Mouse (Mus musculus) Patski (cell line): Measurements from ENCODE around the gene Arl15. TPM values are rescaled to one million over a fixed set of nuclear protein-coding genes. Genes with fewer than 3 reads are reported as not detected.

Source experiments
- ATAC-seq: fragments of 100-300 bp; one replicate; pipeline ENCODE4 v1.8.0; 2021
- CTCF ChIA-PET: fragments of 350-600 bp; sonication (Branson Sonifier 250); formaldehyde crosslinking; loops from one replicate; lab custom pipeline; 2022; ENCODE audit warnings: inconsistent platforms; lab: Charles Lee
- POLR2A ChIA-PET: fragments of 350-600 bp; sonication (Branson Sonifier 250); formaldehyde crosslinking; loops from one replicate; lab custom pipeline; 2022; ENCODE audit warnings: antibody characterized with exemption, inconsistent platforms; lab: Charles Lee
- DNase-seq: peaks from one replicate; pipeline ENCODE4 v3.0.0-alpha.2; 2011; ENCODE audit warnings: low read depth, low spot score
- H3K27me3 ChIP-seq: fragments of 371-371 bp; one replicate; pipeline ENCODE4 v1.5.1; 2021
- CTCF ChIP-seq: fragments of 100-300 bp; IDR thresholded peaks from one replicate; pipeline ENCODE4 v1.5.1; 2021
- in situ Hi-C: fragments of 300-500 bp; cut with MboI; formaldehyde crosslinking; loops from 3 replicates; pipeline ENCODE4 v1.11.1; 2018; ENCODE audit warnings: low pct_unique_long_range_greater_than_20kb, mixed read lengths
- polyA plus RNA-seq: library from polyadenylated mRNA; unstranded; gene quantifications from one replicate; pipeline ENCODE4 v1.2.3, GENCODE M21; 2021

Arl15 gene
- polyA plus RNA-seq, 1 experiment from 2014 or later = 35.2 TPM

DNA sequence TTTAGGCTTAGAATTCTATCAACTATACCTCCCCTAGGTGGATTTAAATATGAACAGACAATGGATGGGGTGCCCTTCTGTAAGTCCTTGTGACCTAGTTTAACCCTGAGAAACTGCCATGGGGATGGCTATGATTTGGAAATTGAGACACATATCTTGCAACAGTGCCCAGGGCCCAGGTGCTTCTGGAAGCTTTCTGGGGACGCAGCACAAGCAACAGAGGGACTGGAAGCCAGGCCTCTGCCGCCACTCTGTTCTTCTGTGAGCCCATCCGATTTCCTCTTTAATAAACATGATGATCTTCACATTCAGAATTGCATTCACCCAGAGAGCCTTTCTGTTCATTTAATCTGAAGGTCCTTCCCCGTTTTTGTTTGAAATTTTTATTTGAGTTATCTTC is 62.6 kb downstream of the Arl15 start:
- CTCF ChIA-PET = no interaction called here
- ATAC-seq = no peak
- TF ChIP-seq CTCF = no peak
- in situ Hi-C loops = no loop called here
- H3K27me3 ChIP-seq = no peaks in the 10 kb centered on the region
- DNase-seq = no peak
- POLR2A ChIA-PET = no interaction called here

DNA sequence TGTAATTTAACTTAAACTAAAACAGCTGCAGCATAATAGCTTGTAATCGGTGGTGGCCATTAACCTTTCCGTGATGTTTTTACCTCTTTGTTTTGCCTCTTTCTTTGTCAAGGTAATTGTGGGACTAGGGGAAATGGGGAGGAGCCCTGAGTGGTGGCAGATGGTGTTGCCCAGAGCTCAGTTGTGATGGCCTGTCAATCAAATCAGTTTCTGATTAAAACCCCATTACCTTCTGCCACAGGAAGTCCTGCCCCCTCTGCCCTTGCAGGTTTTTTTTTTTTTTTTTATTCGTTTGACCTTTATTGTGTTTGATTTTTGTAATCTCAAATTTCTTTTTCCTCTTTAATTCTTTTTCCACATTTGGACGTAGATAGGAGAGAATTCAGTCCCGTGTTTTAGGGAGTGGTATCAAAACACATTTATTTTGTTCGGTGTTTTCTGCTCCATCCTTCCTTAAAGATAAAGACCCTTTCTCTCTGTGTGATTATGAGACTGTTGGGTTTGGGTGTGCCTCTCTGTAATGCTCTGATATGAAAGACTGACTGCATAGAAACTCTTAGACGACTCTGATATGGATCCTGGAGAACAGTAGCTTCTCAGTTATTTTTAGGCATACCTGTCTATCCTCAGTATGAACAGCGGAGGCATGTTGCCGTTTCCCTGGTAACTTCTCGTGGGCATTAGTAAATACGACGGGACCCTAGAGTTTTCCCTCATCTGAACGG is 64.5 kb downstream of the Arl15 start:
- DNase-seq (no peak), ATAC-seq (no peak)
- TF ChIP-seq CTCF = no peak
- CTCF ChIA-PET = no interaction called here
- in situ Hi-C loops = no loop called here
- no peaks in the 10 kb centered on the region for H3K27me3 ChIP-seq
- POLR2A ChIA-PET = interaction anchor here (0.5 kb wide), 1 partner anchor 41 kb away, joined by 3 read pairs; no protein-coding TSS in a partner anchor

DNA sequence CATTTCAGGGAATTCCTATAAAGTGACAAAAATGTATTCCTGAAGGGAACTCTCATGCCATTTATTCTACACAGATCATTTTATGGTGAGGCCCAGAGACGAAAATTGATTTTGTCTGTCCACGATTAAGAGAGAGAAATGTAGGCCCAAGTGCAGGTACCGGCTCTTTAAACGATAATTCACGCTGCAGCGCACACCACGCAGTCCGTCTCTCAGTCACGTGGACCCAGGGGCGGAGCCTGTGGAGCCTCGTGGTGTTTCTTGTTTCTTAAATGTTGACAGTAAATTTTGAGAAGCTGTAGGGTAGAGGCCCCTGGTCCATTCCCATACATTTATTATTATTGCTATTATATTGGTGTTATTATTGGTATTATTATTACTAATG is 65.1 kb downstream of the Arl15 start:
- no peak for ATAC-seq
- POLR2A ChIA-PET = no interaction called here

DNA sequence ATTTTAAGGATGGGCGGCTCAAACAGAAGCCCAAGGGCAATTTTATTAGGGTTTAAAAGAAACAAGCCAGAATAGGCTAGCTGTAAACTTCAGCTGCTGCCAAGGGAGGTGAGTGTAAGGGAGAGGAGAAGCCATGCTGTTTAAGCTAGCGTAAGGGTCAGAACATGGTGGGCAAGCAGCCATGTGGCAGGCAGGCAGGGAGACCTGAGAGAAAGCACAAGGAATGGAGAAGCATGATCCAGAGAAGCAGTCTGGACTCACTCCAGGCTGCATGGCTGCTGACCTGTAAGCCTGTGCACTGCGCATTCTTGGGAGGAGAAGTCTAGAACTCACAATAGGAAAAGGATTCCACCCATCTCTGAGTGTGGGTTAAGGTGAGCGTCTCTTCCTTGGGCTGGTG is 66.5 kb downstream of the Arl15 start:
- POLR2A ChIA-PET = no interaction called here
- no peak for TF ChIP-seq CTCF
- DNase-seq (no peak), ATAC-seq (no peak)
- H3K27me3 ChIP-seq = no peaks in the 10 kb centered on the region
- CTCF ChIA-PET = interaction anchor here (1.4 to 1.5 kb wide), 2 partner anchors 168 to 222 kb away, joined by 3 to 4 read pairs; no protein-coding TSS in a partner anchor
- in situ Hi-C loops = loop anchor here (5.0 to 10.0 kb wide), 4 partner anchors 64 to 596 kb away; no protein-coding TSS in a partner anchor

More for the DNA sequence above, 65.1 kb downstream of the Arl15 start:
- DNase-seq = no peak
- in situ Hi-C loops = no loop called here
- CTCF ChIA-PET = interaction anchor here (1.5 kb wide), 1 partner anchor 166 kb away, joined by 3 read pairs; no protein-coding TSS in a partner anchor
- TF ChIP-seq CTCF = no peak
- no peaks in the 10 kb centered on the region for H3K27me3 ChIP-seq

DNA sequence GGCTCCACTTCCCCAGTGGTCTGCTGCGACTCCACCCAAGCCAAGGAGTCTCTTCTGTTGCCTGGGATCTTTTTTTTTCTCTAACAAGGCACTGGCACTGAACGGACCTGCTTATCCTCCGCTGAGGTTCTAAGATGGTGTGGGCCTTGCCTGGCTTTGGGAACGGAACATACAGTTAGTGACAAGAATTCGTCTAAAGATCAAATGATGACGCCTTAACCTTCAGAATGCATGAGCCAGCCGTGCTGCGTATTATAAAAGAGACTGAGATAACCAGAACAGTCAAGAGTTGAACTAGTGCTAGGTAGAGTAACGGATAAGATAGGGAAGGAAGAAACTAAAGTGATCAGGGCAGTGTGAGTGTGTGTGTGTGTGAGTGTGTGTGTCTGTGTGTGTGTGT is 66.9 kb downstream of the Arl15 start:
- no peak for ATAC-seq
- no peak for TF ChIP-seq CTCF
- POLR2A ChIA-PET = no interaction called here
- in situ Hi-C loops = loop anchor here (5.0 to 10.0 kb wide), 4 partner anchors 64 to 596 kb away; no protein-coding TSS in a partner anchor
- H3K27me3 ChIP-seq = no peaks in the 10 kb centered on the region
- CTCF ChIA-PET = interaction anchor here (1.4 kb wide), 1 partner anchor 222 kb away, joined by 4 read pairs; no protein-coding TSS in a partner anchor
- DNase-seq = no peak

DNA sequence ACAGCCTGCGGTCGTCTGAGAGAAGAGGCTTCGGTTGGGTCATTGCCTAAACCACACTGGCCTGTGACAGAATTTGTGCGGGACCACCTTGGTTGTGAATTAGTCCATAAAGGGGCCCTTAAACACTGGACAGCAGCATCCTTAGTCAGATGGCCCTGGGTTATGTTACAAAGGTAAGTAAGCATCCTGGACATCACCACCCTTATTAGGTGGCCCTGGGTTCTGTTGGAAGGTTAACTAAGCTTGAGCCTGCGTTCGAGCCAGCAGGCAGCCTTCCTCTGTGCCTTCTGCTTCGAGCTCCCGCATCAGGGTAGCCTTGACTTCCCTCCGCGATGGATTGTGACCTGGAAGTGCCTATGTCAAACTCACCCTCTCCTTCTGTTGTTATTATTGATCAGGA is 68.6 kb downstream of the Arl15 start:
- ATAC-seq (no peak), DNase-seq (no peak)
- ChIA-PET POLR2A (no interaction called here), CTCF (interaction anchor here (1.0 to 1.6 kb wide), 2 partner anchors 193 to 224 kb away, joined by 3 to 4 read pairs; no protein-coding TSS in a partner anchor)
- TF ChIP-seq CTCF = no peak
- no peaks in the 10 kb centered on the region for H3K27me3 ChIP-seq
- in situ Hi-C loops = loop anchor here (5.0 to 10.0 kb wide), 4 partner anchors 66 to 598 kb away; no protein-coding TSS in a partner anchor

GRCm38 (mm10) chr13:113863688-113864087 is 69.4 kb downstream of the Arl15 start:
- in situ Hi-C loops = loop anchor here (5.0 to 10.0 kb wide), 4 partner anchors 66 to 599 kb away; no protein-coding TSS in a partner anchor
- TF ChIP-seq CTCF = no peak
- ChIA-PET POLR2A (no interaction called here), CTCF (interaction anchor here (1.4 to 5.7 kb wide), 6 partner anchors 30 to 194 kb away, joined by 3 to 62 read pairs (median 8); no protein-coding TSS in a partner anchor)
- H3K27me3 ChIP-seq = no peaks in the 10 kb centered on the region
- no peak for DNase-seq
- no peak for ATAC-seq

- ChIA-PET CTCF (interaction anchor here (0.6 to 5.7 kb wide), 30 partner anchors 9 to 938 kb away, joined by 3 to 62 read pairs (median 5); partner anchors contain the start of genes Arl15 and Hspb3), POLR2A (interaction anchor here (0.6 kb wide), 1 partner anchor 289 kb away, joined by 3 read pairs; no protein-coding TSS in a partner anchor)
- H3K27me3 ChIP-seq = no peaks in the 10 kb centered on the region
- no peak for DNase-seq
- ATAC-seq = no peak
- TF ChIP-seq CTCF = peak; percentile 58
- in situ Hi-C loops = loop anchor here (5.0 to 10.0 kb wide), 4 partner anchors 67 to 599 kb away; no protein-coding TSS in a partner anchor
Measured at GRCm38 (mm10) chr13:113864278-113864677, 70.0 kb downstream of the Arl15 start.

- ChIA-PET CTCF (interaction anchor here (0.6 to 5.7 kb wide), 29 partner anchors 9 to 937 kb away, joined by 3 to 62 read pairs (median 5); partner anchors contain the start of genes Arl15 and Hspb3), POLR2A (interaction anchor here (0.6 to 0.8 kb wide), 2 partner anchors 226 to 289 kb away, joined by 3 read pairs; no protein-coding TSS in a partner anchor)
- ATAC-seq = peak; percentile 20
- H3K27me3 ChIP-seq = no peaks in the 10 kb centered on the region
- peak; percentile 82 for TF ChIP-seq CTCF
- DNase-seq = no peak
- in situ Hi-C loops = loop anchor here (5.0 to 10.0 kb wide), 5 partner anchors 68 to 600 kb away; no protein-coding TSS in a partner anchor
Measured at GRCm38 (mm10) chr13:113864893-113865292, 70.6 kb downstream of the Arl15 start.

DNA sequence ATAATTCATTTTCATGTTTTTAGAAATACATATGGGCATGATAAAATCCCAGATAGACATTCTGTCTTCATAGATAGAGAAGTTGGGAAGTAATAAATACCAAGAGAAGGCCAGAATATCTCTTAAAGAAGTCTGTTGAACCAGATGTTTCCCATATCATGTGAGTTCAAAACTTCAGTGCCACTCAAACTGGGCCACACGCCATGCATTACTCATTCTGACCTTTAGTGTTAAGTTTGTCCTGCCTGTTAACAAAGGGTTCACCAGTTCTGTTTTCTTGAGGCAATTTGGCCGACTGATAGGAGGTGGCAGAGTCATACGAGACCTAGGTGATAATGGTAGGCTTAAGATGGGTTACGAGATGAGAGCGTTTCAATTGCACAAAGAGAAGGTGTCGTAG is 71.1 kb downstream of the Arl15 start:
- TF ChIP-seq CTCF = no peak
- CTCF ChIA-PET = interaction anchor here (0.9 to 5.7 kb wide), 23 partner anchors 12 to 540 kb away, joined by 3 to 62 read pairs (median 7); partner anchors contain the start of gene Hspb3
- POLR2A ChIA-PET = interaction anchor here (0.6 to 0.8 kb wide), 2 partner anchors 40 to 226 kb away, joined by 3 to 4 read pairs; no protein-coding TSS in a partner anchor
- ATAC-seq (no peak), DNase-seq (no peak)
- in situ Hi-C loops = loop anchor here (5.0 to 10.0 kb wide), 3 partner anchors 223 to 601 kb away; no protein-coding TSS in a partner anchor
- no peaks in the 10 kb centered on the region for H3K27me3 ChIP-seq
